In genomic region chr1:157183043-157183442, GRCm38 (mm10) we compare ENCODE assay signal across 22 mouse cellular contexts.
DNase-seq lines count a peak whose midpoint lies in the region; ATAC-seq and TF ChIP-seq lines count a peak whose summit lies in the region.
"Had no signal": no experiment of that assay in that cellular context is flagged by ENCODE, and none has a peak within 500 bp of the region (broad histone marks: within the 10 kb centered on the region; RNA-seq: fewer than 3 reads in every experiment).

No protein-coding gene starts in this region.

- TF ChIP-seq POLR2A in olfactory bulb, adult 2 months (IDR thresholded peaks at IDR 0.05; ENCODE audit: insufficient read depth, low read depth, low read length) = no peak

- H3K4me2 ChIP-seq in forebrain, postnatal 0 days (ENCODE audit: low read depth) = no peak overlapping the region
- H3K4me2 ChIP-seq in forebrain, embryonic 12.5 days = no peak overlapping the region
- H3K4me2 ChIP-seq in midbrain, embryonic 15.5 days = no peak overlapping the region
- H3K4me2 ChIP-seq: hindbrain, embryonic 12.5 days; limb, embryonic 15.5 days had no signal

- 31% methylated on average over 3 of the region's 3 CpGs for WGBS in forebrain, postnatal 0 days
- WGBS in forebrain, embryonic 12.5 days = 37% methylated on average over 3 of the region's 3 CpGs
- WGBS in olfactory bulb, adult 2 months = 31% methylated on average over 3 of the region's 3 CpGs
- 60% methylated on average over 3 of the region's 3 CpGs for WGBS in midbrain, embryonic 15.5 days

- H3K27ac ChIP-seq in forebrain, postnatal 0 days (ENCODE audit: low read depth, low read length) = 0 out of 2 replicates have a peak overlapping the region, but pooled peaks have one; percentile 10
- H3K27ac ChIP-seq in forebrain, embryonic 12.5 days = no peak overlapping the region
- peak overlapping the region; percentile 62; the same call in 1 of the 2 replicates for H3K27ac ChIP-seq in olfactory bulb, adult 2 months (ENCODE audit: insufficient read depth, low read depth, low read length)
- H3K27ac ChIP-seq in midbrain, embryonic 15.5 days = no peak overlapping the region
- H3K27ac ChIP-seq: embryonic facial prominence, embryonic 10.5 days; hindbrain, embryonic 12.5 days; limb, embryonic 15.5 days had no signal

- DNase-seq in forebrain, postnatal 0 days = peak; percentile 32
- peak; percentile 54 for DNase-seq in left cerebral cortex, adult 11 months (ENCODE audit: low spot score)
- no peak for DNase-seq in left cerebral cortex, postnatal 4 days
- peak; percentile 13 for DNase-seq in right cerebral cortex, postnatal 4 days
- DNase-seq in spleen, adult 12 weeks (ENCODE audit: low spot score) = no peak
- DNase-seq: adrenal gland, postnatal 36 days; cerebellum, adult 2 months; gastrocnemius, postnatal 25 days; kidney, postnatal 25 days; lung, postnatal 14 days; midbrain, embryonic 14.5 days; spleen, adult 18-20 months; thymus, postnatal 36 days had no signal

- no peak for TF ChIP-seq CTCF in forebrain, postnatal 0 days (IDR thresholded peaks at IDR 0.05; ENCODE audit: low read depth)
- TF ChIP-seq CTCF in olfactory bulb, adult 2 months (IDR thresholded peaks at IDR 0.05; ENCODE audit: insufficient read depth, low read depth, low read length) = no peak

- H3K9me3 ChIP-seq in forebrain, postnatal 0 days (ENCODE audit: low read length) = no peaks in the 10 kb centered on the region
- no peaks in the 10 kb centered on the region for H3K9me3 ChIP-seq in forebrain, embryonic 12.5 days
- no peaks in the 10 kb centered on the region for H3K9me3 ChIP-seq in midbrain, embryonic 15.5 days
- H3K9me3 ChIP-seq: embryonic facial prominence, embryonic 10.5 days; hindbrain, embryonic 12.5 days; limb, embryonic 15.5 days had no signal

- no peak overlapping the region for H3K4me3 ChIP-seq in forebrain, postnatal 0 days (ENCODE audit: low read depth, low read length)
- no peak overlapping the region for H3K4me3 ChIP-seq in forebrain, embryonic 12.5 days (replicated peaks)
- H3K4me3 ChIP-seq in olfactory bulb, adult 2 months (ENCODE audit: insufficient read depth, low read depth, low read length) = no peak overlapping the region
- no peak overlapping the region for H3K4me3 ChIP-seq in midbrain, embryonic 15.5 days
- H3K4me3 ChIP-seq: embryonic facial prominence, embryonic 10.5 days; hindbrain, embryonic 12.5 days; limb, embryonic 15.5 days; myocyte had no signal

- H3K9ac ChIP-seq in forebrain, postnatal 0 days = no peak overlapping the region
- no peak overlapping the region for H3K9ac ChIP-seq in forebrain, embryonic 12.5 days
- H3K9ac ChIP-seq in midbrain, embryonic 15.5 days = no peak overlapping the region
- H3K9ac ChIP-seq: hindbrain, embryonic 12.5 days; limb, embryonic 15.5 days had no signal

- H3K27me3 ChIP-seq in forebrain, postnatal 0 days (ENCODE audit: insufficient read depth, low read length) = no peaks in the 10 kb centered on the region
- no peaks in the 10 kb centered on the region for H3K27me3 ChIP-seq in forebrain, embryonic 12.5 days
- no peaks in the 10 kb centered on the region for H3K27me3 ChIP-seq in midbrain, embryonic 15.5 days (replicated peaks)
- H3K27me3 ChIP-seq: CH12.LX; hindbrain, embryonic 12.5 days; limb, embryonic 15.5 days had no signal

- no peaks in the 10 kb centered on the region for H3K36me3 ChIP-seq in forebrain, postnatal 0 days (ENCODE audit: insufficient read depth)
- no peaks in the 10 kb centered on the region for H3K36me3 ChIP-seq in forebrain, embryonic 12.5 days (replicated peaks)
- no peaks in the 10 kb centered on the region for H3K36me3 ChIP-seq in midbrain, embryonic 15.5 days (replicated peaks)
- H3K36me3 ChIP-seq: embryonic facial prominence, embryonic 10.5 days; hindbrain, embryonic 12.5 days; limb, embryonic 15.5 days had no signal

- H3K4me1 ChIP-seq in forebrain, postnatal 0 days (ENCODE audit: insufficient read depth) = 0 out of 2 replicates have a peak, but pooled peaks cover 5% of the 10 kb centered on the region
- H3K4me1 ChIP-seq in forebrain, embryonic 12.5 days = peaks cover 31% of the 10 kb centered on the region
- peaks cover 9% of the 10 kb centered on the region for H3K4me1 ChIP-seq in olfactory bulb, adult 2 months (ENCODE audit: control insufficient read depth, insufficient read depth, low read length)
- H3K4me1 ChIP-seq in midbrain, embryonic 15.5 days = peaks cover 15% of the 10 kb centered on the region

- intact Hi-C loops in left cerebral cortex, postnatal 4 days (cut with DNase I) = no loop called here

- ATAC-seq in forebrain, postnatal 0 days = peak; percentile 77
- no peak for ATAC-seq in forebrain, embryonic 12.5 days (ENCODE audit: low FRiP score)
- ATAC-seq in midbrain, embryonic 15.5 days (replicated peaks) = no peak
- ATAC-seq: inflammation-experienced regulatory T-cells, adult 6 months had no signal

Comparison
In these comparisons a context has a peak if more than half of its experiments do, and no peak if none do; other contexts are left out.
1. DNase-seq: peak in forebrain, postnatal 0 days (single experiment), left cerebral cortex, adult 11 months (single experiment) and right cerebral cortex, postnatal 4 days (single experiment); none in left cerebral cortex, postnatal 4 days (single experiment) and spleen, adult 12 weeks (single experiment).
2. H3K27ac ChIP-seq: peak in forebrain, postnatal 0 days (single experiment) and olfactory bulb, adult 2 months (single experiment); none in forebrain, embryonic 12.5 days (single experiment) and midbrain, embryonic 15.5 days (single experiment).